Mouse (Mus musculus) gastrocnemius, postnatal 10 days (tissue): ENCODE measurements at regions not wholly inside any gene's neighbourhood (a gene's known extent, or its start where the extent isn't known, plus 50 kb on each side); places are given as distances from the start of the nearest gene placed in this dataset.

Source experiments
- DNase-seq: peaks from one replicate; pipeline ENCODE4 v3.0.0; 2021; ENCODE audit warnings: mixed read lengths

DNA sequence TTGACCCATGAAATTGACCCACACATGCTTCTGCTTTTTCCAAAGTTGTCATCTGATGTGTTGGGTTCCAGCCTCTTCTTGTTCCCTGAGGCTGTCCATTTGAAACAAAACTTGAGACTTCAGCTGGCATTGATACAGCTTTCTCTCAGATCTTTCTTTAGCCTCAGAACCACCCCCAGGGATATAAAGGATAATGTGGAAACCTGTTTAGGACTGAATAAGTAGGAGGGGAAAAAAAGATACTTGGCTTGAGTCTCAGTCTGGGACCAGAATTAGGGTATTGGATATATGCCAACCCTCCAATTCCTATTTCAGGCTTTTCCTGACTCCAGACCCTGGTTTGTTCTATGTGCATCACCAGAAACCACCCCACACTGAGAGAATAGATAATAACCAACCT is 579.7 kb upstream of the Camk1g start:
- DNase-seq: no peak

DNA sequence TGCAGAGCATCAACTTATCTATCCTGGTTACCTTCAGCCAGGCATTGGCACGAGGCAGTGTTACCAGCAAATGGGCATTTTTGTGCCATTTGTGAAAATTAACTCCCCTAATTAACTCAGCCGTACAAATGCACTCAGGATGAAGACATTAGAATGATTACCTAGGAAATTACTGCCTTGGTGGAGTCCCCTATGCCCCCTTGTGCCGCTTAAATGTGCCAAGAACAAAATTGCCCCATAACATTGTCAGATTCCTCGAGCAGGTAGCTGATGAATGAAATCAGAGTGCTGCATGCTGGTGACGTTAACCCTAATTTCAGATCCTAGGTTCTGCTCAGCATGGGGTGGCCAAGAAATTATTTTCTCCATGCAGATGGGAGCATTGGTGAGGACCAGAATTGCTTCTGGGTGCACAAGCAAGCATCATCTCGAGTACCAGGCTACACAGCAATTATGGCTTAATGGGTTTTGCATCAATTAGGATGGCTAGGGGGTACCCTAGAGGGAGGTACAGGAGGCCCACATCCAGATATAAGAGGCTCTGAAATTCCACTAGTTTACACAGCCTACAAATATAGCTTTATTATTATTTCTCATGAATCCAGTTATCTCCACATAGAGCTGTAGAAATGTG is 577.0 kb upstream of the Camk1g start:
- DNase-seq: no peak

DNA sequence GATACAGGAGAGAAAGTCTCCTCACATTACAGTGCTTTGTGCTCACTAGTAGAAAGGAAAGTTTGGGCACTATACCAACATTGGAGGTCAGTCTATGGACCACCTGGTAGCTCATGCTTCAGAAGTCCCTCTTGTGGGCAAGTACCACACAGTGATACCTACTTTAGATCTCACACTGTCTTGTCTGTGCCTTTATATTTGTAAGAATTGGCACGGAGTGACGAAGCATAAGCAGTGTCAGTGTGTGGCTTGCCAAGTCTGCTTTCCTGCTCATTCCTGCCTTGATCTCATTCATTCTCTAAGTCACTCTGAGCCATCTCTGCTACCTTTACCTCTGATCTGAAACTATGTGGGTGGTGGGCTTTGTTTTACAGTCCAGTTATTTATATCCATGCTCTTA is 565.9 kb upstream of the Camk1g start:
- no peak for DNase-seq

DNA sequence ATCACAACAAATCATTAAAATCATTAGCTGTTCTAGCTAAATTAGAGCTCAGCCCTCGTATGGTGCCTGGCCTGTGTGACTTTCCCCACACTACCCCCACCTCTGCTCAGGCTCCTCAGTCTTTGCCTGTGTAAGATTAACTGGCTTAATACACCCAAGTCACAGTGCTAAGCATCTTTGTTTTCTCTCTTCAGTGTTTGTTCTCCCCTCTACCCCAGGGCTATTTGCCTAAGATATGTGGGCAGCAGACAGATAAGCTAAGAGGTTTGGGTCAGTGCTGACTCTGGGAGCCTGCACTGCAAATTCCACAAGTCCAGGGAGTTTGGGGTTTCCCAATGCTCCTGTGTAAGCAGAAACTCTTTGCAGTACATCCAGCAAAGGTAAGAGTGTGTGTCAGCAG is 564.2 kb upstream of the Camk1g start:
- DNase-seq: no peak

DNA sequence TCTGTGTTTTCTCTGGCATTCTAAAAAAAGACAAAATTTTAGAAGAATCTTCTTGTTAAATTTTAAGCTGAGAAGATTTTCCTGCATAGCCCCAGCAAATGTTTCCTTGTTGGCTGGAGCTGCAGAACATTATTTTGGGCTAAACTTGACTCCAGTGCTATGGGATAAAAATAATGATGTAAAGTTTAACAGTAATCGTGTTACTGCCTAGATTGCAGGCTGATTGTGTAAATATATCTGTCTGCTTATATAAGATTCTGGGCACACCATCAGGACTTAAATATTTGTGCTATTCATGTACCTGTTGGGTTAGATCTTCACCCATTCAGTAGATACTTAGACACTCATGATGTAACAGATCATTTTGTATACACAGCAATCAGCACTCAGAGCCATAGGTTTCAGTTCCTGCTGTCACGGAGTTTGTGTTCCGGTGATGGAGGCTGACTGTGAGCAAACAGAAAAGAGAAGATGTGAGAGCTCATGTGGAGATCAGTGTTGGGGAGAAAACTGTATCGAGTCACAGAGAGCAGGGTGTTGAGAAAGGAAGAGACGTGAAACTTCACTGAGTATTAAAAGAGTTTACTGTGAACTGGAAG is 561.1 kb upstream of the Camk1g start:
- no peak for DNase-seq

DNA sequence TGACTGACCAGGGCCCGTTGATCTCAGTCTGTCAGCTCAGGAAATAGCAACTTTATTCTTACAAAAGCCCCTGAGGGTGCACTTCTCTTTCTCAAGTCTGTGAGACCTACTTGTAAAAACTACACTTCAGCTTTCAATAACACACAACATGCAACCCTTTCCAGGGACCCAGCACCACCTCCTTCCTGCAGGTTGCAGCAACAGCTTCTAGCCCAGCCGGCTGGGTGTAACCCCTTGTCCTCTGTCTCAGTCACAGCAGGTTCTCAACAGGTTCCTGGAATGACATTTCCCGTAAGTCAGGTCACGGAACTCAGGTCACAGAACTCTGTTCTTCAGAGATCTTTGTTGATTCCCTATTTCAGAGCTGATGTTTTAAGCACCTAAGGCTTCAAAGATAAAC is 558.5 kb upstream of the Camk1g start:
- no peak for DNase-seq

DNA sequence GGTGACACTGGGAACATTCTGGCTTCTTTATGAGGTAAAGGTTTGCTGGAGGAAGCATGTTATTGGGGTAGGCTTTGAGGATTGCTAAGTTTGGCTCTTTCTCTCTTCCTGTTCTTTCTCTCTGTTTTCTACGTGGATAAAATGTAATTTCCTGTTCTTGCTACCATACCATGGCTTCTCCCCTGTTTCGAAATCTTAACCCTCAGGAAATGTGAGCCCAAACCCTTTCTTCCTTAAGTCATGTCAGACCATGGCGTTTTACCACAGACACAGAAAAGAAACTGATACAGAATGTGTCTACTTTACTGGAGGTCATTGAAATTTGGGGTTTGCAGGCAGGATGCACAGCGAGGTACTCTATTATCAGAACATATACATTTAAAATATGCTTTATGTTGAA is 552.7 kb upstream of the Camk1g start:
- no peak for DNase-seq

DNA sequence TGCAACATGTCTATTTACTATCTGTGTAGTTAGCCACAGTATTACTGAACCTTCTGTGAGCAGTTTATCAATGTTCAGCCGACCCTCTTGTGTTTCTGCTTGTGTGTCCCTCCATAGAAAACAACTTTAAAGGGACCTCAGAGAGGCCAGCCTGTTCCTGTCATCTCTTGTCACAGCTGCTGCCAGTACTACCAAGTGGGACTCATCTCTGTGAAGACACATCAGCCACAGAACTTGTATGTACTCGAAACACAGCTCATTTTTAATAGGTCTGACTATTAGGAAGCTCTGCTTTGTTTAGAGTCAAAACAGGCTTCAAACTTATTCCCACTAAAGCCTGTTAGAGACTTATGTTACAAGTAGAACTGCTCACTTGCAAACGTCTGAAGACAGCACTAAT is 549.1 kb upstream of the Camk1g start:
- no peak for DNase-seq

DNA sequence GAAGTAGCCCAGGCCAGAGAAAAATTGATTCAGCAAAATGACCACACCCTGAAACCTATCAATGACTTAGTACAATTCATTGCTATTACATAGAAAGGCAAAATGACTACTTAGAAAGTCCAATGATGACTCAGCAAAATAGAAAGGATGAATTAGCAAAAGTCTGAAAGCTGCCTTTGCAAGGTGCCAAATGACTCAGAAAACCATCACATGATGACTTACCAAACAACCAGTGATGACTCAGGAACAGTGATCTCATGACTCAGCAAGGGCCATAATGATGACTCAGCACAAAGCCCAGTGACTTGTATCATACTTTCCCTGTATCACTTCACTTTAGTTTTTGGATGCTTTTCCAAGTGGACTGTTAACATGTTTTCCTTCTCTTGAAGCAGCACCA is 535.6 kb upstream of the Camk1g start:
- DNase-seq: no peak

DNA sequence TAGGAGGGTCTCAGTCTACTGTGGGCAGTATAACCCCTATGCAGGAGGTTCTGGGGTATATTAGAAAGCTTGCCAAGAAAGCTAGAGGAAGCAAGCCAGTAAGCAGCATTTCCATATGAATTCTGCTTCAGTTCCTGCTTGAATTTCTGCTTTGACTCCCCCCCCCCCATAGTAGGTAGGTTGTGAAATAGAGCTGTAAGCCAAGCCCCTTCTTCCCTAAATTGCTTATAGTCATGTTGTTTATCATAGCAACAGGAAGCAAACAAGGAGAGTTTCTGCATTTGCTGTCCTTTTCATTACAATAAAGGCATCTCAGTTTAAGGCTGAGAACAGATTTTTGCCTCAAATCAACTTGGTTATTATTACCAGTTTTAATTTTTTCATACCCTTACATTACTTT is 524.0 kb upstream of the Camk1g start:
- no peak for DNase-seq

DNA sequence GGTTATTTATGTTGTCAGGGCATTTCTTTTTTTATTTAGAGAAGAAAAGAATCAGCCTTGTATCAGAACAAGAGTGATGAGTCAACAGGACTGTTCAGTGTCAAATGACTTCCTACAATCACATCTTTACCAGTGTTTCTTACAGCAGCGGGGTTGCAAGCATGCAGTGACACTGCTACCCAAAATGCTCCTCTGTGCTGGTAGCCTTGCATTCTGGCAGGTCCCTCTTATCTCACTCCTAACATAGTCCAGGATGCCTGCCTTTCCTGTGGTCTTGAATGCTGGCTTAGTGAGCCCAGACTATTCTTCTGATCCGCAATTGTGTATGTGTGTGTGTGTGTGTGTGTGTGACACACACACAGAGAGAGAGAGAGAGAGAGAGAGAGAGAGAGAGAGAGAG is 506.4 kb upstream of the Camk1g start:
- DNase-seq: no peak

DNA sequence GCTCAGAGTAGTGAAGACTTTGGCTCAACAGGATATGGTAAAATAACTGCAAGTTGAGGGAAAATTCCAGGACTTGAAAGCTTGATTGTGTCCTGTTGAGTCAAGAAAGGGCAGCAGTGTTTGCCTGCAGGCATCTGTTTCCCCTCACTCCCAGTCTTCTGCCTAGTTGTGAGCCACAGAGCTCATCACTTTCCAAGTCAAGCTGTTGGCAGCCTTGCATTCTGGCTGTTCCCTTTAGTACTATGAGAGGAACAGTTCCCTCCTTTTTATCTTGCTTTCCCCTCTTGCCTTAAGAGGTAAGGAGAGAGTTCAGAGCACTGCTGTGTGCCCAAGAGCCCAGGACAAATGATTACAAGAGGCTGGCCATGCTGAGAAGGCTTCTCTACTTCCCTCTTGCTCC is 506.0 kb upstream of the Camk1g start:
- DNase-seq: no peak

DNA sequence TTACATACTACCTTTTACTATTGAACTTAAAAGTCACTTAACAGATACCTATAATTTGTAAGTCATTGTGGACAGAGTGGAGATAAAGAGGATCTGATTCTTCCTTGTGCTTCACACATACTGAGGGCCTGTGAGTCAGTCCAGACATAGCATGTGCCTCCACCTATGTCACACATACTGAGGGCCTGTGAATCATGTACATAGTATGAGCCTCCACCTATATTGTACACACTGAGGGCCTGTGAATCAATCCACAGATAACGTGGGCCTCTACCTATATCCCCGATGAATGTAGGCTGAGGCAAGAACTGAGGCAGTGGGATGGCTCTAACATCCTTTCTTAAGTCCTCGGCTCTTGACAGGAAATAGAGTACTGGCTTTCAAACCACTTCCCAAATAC is 505.2 kb upstream of the Camk1g start:
- no peak for DNase-seq

DNA sequence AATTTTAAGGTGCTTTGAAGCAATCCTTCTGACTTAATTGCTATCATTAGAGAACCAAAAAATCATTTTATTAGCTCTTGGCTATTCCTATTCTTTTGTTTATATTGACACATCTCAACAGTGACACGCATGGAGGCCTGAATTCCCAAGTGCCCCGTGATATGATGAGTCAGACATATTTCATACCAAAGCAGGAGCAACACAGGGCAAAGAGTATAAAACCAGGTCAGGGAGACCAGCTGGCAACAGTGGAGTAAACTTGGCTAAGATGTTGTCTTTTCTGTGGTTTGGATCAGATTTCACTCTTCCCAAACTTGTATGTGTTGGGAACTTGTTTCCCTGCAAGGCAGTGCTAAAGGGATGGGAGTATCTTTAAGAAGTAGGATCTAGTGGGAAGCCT is 500.6 kb upstream of the Camk1g start:
- DNase-seq: no peak

DNA sequence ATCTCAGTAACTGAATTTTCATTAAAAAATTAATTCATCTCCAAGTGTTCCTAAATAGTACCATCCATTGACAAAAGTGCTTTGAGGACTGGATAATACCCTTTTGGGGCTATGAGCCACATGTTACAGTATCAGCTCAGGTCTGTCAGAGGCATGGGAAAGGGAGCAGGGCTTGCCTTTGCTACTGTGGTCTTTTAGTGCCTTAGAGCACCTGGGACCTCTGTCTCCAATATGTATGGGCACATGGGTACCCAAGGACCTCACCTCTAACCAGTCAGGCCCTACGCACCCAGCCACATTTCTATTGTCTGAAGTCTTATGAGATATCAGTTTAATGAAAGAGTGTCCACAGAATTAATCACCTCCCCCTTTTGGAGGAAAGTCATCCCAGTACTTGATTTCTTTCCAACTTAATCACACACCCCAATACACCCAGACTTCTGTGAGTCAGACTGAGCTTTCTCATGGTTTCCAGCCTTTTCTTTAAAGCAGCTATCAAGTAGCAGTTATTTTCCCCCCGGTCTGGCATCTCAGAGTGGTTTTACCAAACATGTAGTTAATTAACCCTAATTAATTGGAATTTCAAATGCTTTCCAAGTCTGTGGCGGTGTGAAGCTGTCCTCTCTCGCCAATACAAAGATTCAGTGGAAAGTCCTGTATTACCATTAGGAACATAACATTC is 498.7 kb upstream of the Camk1g start:
- no peak for DNase-seq

DNA sequence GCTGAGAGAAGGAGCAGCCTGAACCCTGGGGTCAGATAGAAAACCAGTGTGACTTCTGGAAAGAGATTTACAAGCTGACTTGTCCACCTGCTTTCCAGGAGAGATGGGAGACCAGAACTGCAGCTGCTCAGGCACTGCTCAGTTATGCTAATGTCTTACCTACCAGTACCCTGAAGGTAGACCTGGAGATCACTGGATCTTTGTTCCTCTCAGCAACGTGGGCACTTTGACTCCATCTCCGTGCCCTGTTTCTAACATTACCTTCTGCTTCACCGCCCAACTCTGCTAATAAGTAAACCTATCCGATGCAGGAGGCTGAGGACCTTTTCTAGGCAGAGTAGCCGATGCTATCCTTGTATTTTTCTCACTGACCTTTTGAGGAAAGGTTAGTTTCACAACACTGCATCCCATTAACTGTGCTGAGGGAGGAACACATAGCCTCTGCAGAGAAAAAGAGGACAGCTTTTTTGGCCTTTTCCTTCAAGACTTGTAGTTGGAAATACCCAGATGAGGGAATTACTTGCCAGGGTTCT is 490.7 kb upstream of the Camk1g start:
- DNase-seq: no peak

DNA sequence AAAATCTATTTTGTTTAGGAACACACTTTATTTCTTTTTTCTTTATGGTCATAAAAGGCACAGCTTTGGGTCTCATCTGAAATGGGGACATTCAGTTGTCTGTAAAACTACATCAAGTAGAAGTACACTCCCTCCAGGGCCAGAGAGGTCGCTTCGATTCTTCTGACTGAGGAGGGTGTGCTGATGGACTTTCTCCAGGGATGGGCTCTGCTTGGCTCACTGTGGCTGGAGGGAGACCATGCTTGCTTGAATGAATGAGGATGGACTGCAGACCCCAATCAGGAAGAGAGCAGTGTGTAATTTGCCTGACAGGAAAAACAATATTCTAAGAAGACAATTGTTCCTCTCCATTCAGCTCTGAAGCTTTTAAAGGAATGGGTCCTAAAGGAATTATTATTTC is 490.3 kb upstream of the Camk1g start:
- DNase-seq: no peak

DNA sequence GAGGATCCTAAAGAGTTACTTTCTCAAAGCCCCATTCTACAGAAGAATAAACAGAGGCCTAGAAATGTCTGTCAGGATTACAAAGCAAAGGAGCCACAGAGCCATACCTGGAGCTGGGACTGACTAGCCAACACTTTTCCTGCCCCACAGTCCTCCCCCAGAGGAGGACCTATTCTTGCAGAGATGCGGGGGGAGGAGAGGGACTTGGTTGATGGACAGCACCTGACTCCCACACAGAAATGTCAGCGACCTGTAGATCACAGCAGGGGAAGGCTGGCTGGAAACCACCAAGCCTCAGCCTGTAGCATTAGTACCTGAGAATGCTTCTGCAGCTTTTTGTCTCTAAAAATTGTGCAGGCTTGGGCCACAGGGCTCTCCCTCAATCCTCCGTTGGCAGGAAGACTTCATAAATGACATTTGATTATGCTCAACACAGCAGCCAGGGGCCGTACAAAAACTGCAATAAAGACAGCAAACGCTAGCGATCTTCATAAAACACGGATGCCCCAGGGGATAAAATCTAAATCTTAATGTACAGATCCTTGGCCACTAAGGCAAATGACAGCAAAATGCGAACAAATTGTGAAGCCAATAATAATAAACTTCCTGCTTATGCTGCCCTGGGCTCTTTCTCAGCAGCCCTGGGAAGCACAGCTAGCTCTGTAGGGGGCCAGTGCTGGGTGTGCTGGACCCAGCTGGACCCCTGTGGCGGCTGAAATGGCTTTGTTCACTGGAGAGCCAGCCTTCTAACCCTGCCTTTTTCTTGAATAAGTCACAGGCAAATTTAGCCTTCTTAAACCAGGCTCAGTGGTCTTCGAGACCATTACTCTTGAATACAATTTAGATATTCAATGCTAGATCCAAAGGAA is 489.4 kb upstream of the Camk1g start:
- no peak for DNase-seq

DNA sequence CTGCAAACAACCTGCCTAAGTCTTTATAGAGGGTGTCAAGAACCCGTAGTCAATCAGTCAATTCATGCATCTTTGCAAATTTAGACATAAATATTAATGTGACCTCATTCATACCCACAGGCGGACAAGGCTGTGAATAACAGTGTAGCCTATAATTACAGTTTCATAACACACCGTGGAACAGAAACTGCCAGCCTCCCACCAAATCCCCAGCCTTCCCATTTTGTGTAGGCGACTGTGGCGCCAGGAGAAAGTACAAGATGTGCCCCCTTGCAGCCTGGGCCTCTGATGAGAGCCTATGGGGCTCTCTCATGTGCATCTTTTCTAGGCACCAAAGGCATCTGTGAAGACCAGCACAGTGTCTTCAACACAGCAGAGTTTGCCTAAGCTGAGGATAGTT is 477.8 kb upstream of the Camk1g start:
- no peak for DNase-seq

DNA sequence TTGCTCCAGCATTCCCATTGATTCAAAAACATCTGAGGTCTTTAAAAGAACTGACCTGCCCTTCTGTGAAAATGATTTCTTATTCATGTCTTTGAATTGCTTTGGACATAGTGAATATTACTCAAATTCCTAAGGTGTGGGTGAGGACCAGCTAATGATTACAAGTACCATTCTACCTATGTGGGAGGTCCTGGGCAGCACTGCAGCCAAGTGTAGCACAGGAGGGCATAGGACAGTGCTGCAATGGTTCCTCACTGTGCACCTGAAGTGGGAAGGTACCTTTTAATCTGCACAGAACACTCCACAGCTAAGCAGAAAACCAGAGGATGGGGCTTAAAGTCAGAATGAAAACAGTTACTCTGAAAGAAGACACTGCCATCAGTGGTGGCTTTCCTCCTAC is 474.8 kb upstream of the Camk1g start:
- DNase-seq: no peak

DNA sequence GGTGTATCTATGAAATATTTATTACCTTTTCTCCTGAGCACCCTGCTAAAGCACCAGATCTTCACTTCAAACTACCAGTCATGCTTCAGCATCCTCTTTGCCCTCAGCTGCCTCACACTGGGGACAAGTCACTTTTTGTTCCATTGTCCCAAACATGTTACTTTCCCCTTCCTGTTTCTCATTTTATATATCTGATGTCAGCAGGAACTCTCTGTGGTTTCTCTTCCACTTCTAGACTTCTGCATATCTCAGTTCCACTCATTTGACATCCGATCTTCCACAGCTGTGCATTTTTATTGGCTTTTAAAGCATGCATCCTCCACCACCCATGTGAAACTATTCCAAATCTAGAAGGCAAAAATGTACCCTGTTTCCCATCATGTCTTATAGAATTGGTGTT is 474.4 kb upstream of the Camk1g start:
- DNase-seq: no peak

DNA sequence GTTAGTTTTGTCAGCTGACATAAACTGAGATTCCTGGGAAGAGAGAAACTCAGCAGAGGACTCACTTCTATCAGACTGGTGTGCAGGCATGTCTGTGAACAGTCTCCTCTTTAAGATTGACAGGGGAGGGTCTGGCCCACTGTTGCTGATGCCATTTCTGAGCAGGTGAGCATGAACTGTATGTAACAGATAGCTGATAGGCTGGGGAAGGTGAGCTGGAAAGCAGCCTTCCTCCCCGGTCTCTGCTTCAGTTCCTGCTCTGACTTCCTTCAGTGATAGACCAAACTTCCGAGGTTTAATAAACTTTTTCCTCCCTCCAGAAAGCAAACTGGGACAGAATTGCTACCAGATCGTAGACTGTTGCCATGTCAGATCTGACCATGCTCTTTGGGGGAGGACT is 430.9 kb upstream of the Camk1g start:
- DNase-seq: no peak

DNA sequence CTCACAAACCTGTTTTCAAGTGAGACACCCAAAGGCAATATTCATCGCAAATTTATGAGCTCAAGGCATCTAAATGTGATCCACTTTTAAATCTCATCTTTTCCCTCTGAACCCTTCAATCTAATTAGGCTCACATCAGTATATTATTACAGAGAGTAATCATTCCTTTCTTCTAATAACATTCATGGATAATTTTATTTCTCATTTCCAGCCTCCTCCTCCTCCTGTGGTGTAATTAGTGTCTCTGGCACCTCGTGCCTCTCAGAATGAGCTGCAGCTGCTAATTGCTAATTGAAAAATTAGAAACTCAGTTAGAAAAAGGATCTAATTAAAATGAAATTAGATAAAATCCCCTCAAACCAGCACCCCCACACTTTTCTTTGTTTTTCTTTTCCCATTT is 420.5 kb upstream of the Camk1g start:
- no peak for DNase-seq
